Mouse (Mus musculus): ENCODE results near the gene Sema3d. TPM values are rescaled to one million over a fixed set of nuclear protein-coding genes. Genes with fewer than 3 reads are reported as not detected.

Sema3d gene
- total RNA-seq, 2 experiments from 2014 or later = 0.62 to 0.66 TPM

- intact Hi-C loops (cut with DNase I) = no loop called here
- no peak for DNase-seq
Observed at GRCm38 (mm10) chr5:12582540-12582939, 199.4 kb downstream of the Sema3d start.

DNA sequence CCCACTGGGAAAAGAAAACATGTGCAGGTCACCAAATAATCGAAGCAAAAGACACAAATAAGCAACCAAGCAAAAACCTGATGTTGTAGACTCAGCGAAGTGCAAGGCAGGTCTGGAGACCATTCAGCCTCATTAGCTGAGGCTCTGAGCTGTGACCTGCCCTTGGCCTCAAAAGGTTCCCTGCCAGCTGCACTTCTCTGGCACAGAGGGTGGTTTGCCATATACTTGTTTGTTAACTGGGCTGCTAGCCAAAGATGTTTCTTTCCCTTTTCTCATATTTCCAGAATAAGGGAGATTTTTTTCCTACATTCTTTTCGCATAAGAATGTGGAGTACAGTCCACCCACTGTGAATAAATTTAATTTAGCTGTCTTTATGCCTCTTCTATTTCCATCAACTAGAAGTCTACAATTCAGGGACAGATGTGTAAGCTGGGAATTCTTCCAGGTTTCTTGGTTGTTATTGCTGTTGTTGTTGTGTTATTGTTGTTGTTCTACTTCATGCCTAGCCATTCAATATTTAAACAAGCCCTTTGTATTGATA lies 200.2 kb downstream of the Sema3d start:
- DNase-seq = no peak
- intact Hi-C loops (cut with DNase I) = no loop called here

DNA sequence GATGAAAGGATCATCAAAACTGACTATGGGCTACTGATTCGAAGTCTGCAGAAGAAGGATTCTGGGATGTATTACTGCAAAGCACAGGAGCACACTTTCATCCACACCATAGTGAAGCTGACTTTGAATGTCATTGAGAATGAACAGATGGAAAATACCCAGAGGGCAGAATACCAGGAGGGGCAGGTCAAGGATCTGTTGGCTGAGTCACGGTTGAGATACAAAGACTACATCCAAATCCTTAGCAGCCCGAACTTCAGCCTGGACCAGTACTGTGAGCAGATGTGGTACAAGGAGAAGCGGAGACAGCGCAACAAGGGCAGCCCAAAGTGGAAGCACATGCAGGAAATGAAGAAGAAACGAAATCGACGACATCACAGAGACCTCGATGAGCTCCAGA lies 201.7 kb downstream of the Sema3d start:
- DNase-seq = no peak
- intact Hi-C loops (cut with DNase I) = no loop called here

DNA sequence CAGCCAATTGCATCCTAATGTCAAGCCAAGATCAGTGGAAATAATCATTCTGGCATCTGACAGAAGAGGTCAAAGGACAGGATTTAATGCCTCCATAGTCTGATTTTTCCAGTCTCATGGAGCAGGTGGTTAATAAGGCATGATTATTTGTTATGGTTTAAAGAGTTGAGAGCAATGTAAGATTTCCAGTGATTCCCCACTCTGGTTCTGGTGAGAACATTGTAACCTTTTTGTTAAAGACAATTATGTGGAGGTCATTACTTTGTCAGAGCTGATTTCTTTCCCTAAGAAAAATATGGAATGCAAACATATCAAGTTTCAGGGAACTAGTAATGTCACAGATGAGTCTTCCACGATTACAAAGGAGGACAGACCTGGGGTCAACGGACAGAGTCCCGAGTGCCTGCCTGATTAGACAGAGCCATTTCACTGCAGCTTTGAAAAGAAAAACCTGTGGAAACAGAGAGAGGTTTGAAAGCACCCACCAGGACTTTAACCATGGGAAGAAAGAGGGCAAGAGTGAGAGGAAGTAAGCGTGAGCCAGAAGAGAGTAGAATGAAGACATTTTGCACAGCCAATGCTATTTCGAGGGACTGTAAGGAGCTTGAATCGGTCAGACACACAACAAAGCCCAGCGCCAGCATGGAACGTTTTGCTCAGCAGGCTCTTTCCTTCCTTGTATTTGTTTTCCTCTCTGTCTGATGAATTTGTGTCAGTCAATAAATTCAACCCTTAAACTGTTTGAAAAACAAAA lies 251.2 kb downstream of the Sema3d start:
- intact Hi-C loops (cut with DNase I) = no loop called here
- no peak for DNase-seq

GRCm38 (mm10) chr5:12637763-12638468 lies 254.7 kb downstream of the Sema3d start:
- intact Hi-C loops (cut with DNase I) = no loop called here
- no peak for DNase-seq

All from gastrocnemius, postnatal 36 days (tissue).